Mouse (Mus musculus): Measurements from ENCODE around the gene Rps16. TPM values are rescaled to one million over a fixed set of nuclear protein-coding genes. Genes with fewer than 3 reads are reported as not detected.

The Rps16 gene
- polyA plus RNA-seq, 1 experiment from 2014 or later: 955 TPM

DNA sequence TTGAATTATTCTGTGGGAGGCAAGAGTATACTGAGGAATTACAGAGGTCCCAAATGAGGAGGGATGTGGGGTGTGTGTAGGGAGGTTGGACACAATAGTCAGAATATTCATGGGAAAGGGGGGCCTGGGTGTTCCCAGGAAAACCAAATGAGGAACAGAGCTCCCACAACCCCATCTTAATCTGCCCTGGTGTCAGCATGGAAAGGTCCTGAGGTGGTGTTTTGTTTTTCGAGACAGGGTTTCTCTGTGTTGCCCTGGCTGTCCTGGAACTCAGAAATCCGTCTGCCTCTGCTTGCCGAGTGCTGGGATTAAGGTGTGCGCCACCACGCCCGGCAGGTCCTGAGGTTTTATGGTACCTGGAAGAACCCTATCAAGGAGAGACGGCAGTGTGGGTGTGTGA, 8.0 kb downstream of the Rps16 start:
- peaks cover 16% of the 10 kb centered on the region for H3K36me3 ChIP-seq (ENCODE audit: control insufficient read depth, insufficient read depth, low read length)
- TF ChIP-seq EP300 (optimal IDR thresholded peaks at IDR 0.05): no peak
- no peak for TF ChIP-seq CTCF (IDR thresholded peaks at IDR 0.05; ENCODE audit: low read depth)
- H3K4me2 ChIP-seq (replicated peaks; ENCODE audit: low read depth): no peak overlapping the region
- DNase-seq (ENCODE audit: low spot score) (no peak), ATAC-seq (ENCODE audit: low FRiP score, low TSS enrichment) (peak; percentile 1; the same call in 1 of the 2 replicates)
- H3K4me1 ChIP-seq (replicated peaks; ENCODE audit: control insufficient read depth, insufficient read depth): peaks cover 9% of the 10 kb centered on the region
- WGBS: 41% methylated on average over 7 of the region's 7 CpGs
- no peak overlapping the region for H3K4me3 ChIP-seq (ENCODE audit: low read depth, low read length)
- H3K27ac ChIP-seq (replicated peaks): peak overlapping the region; percentile 76
- H3K9ac ChIP-seq (ENCODE audit: low read length): no peak overlapping the region
- H3K9me3 ChIP-seq (ENCODE audit: control insufficient read depth, low read length): no peaks in the 10 kb centered on the region
- H3K27me3 ChIP-seq (ENCODE audit: control insufficient read depth, insufficient read depth, low read length): no peaks in the 10 kb centered on the region

DNA sequence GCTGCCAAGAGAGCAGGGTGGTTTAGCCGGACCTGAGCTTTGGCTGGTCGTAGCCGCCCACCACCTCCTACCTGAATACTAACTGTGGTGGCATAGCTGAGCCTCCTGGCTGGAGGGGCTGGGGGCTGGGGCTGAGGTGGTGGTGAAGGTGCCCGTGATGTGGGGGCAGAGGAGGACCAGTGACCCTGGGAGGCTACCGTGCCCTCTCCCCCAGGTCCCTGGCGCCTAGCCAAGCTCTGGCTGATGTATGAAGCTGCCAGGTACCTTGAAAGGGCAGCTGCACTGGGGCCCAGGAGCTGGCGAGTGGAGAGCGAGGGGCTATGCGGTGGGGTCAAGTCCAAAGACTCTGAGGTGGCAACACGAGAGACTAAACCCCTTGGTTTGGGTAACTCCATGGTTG, 9.4 kb downstream of the Rps16 start:
- no peak for ATAC-seq (ENCODE audit: low FRiP score, low TSS enrichment)
- peaks cover 21% of the 10 kb centered on the region for H3K36me3 ChIP-seq (ENCODE audit: control insufficient read depth, insufficient read depth, low read length)
- 89% methylated on average over 10 of the region's 10 CpGs for WGBS

DNA sequence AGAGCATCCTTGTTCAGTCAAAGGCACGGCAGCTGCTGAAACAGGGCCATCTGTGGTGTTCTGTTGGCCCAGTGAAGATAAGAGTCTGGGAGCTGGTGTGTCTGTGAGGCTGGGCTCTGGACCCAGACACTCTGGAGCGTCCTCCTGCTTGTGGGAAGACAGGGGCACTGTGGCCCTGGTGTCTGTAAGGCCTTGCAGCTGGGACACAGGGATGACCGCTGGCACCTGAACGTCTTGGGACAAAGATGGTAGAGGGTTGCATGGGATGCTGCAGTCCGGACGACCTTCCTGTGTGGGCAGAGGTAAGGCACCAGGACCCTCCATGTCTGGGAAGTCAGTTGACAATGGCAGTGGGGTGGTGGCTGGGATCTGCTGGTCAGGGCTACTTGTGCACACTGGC, 9.8 kb downstream of the Rps16 start:
- peaks cover 9% of the 10 kb centered on the region for H3K4me1 ChIP-seq (replicated peaks; ENCODE audit: control insufficient read depth, insufficient read depth)
- H3K4me3 ChIP-seq (ENCODE audit: low read depth, low read length): no peak overlapping the region
- no peak overlapping the region for H3K9ac ChIP-seq (ENCODE audit: low read length)
- ATAC-seq (ENCODE audit: low FRiP score, low TSS enrichment) (no peak), DNase-seq (ENCODE audit: low spot score) (no peak)
- WGBS: 93% methylated on average over 6 of the region's 6 CpGs
- no peak for TF ChIP-seq CTCF (IDR thresholded peaks at IDR 0.05; ENCODE audit: low read depth)
- no peak for TF ChIP-seq EP300 (optimal IDR thresholded peaks at IDR 0.05)
- H3K4me2 ChIP-seq (replicated peaks; ENCODE audit: low read depth): no peak overlapping the region
- H3K27ac ChIP-seq (replicated peaks): no peak overlapping the region
- no peaks in the 10 kb centered on the region for H3K27me3 ChIP-seq (ENCODE audit: control insufficient read depth, insufficient read depth, low read length)
- H3K9me3 ChIP-seq (ENCODE audit: control insufficient read depth, low read length): no peaks in the 10 kb centered on the region
- H3K36me3 ChIP-seq (ENCODE audit: control insufficient read depth, insufficient read depth, low read length): peaks cover 25% of the 10 kb centered on the region

More for the DNA sequence above, 9.4 kb downstream of the Rps16 start:
- Histone ChIP-seq H3K9me3 (ENCODE audit: control insufficient read depth, low read length) (no peaks in the 10 kb centered on the region), H3K4me2 (replicated peaks; ENCODE audit: low read depth) (no peak overlapping the region), H3K27me3 (ENCODE audit: control insufficient read depth, insufficient read depth, low read length) (no peaks in the 10 kb centered on the region), H3K27ac (replicated peaks) (no peak overlapping the region), H3K4me3 (ENCODE audit: low read depth, low read length) (no peak overlapping the region), H3K4me1 (replicated peaks; ENCODE audit: control insufficient read depth, insufficient read depth) (peaks cover 9% of the 10 kb centered on the region), H3K9ac (ENCODE audit: low read length) (no peak overlapping the region)
- no peak for DNase-seq (ENCODE audit: low spot score)
- TF ChIP-seq CTCF (IDR thresholded peaks at IDR 0.05; ENCODE audit: low read depth) (no peak), EP300 (optimal IDR thresholded peaks at IDR 0.05) (no peak)

DNA sequence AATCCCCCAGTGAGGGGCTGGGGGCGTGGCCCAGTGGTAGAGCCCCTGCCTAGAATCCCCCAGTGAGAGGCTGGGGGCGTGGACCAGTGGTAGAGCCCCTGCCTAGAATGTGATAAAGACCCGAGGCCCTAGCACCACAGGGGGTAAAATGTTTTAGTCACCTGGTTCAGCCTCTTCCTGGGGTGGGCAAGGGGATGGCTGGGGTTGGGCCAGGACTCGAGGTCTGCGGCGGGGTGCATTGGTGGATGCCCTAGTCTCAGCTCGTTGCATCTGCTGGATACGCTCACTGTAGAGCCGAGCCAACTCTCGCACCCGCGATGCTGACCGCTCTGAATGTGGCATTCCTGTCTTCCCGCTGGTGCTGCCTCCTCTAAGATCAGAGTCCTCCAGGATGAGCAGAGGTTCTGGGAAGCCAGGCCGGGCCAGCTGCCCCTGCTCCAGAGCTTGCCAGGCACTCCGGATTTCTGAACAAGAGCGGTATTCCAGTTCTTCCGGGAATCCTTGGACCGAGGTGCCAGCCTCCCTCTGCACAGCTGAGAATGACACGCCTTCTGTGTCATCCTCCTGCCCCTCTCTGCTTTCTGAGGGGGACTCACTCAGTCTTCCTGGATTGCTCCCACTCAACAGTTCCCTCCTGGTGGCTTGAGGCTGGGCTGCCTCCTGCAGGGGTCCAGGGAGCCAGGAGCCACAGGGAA, 11.3 kb downstream of the Rps16 start:
- Histone ChIP-seq H3K4me1 (replicated peaks; ENCODE audit: control insufficient read depth, insufficient read depth) (peaks cover 9% of the 10 kb centered on the region), H3K4me2 (replicated peaks; ENCODE audit: low read depth) (no peak overlapping the region), H3K36me3 (ENCODE audit: control insufficient read depth, insufficient read depth, low read length) (peaks cover 25% of the 10 kb centered on the region), H3K27ac (replicated peaks) (no peak overlapping the region), H3K27me3 (ENCODE audit: control insufficient read depth, insufficient read depth, low read length) (no peaks in the 10 kb centered on the region), H3K9me3 (ENCODE audit: control insufficient read depth, low read length) (no peaks in the 10 kb centered on the region), H3K9ac (ENCODE audit: low read length) (no peak overlapping the region), H3K4me3 (ENCODE audit: low read depth, low read length) (no peak overlapping the region)
- TF ChIP-seq CTCF (IDR thresholded peaks at IDR 0.05; ENCODE audit: low read depth) (no peak), EP300 (optimal IDR thresholded peaks at IDR 0.05) (no peak)
- no peak for ATAC-seq (ENCODE audit: low FRiP score, low TSS enrichment)
- 93% methylated on average over 20 of the region's 20 CpGs for WGBS
- DNase-seq (ENCODE audit: low spot score): no peak

DNA sequence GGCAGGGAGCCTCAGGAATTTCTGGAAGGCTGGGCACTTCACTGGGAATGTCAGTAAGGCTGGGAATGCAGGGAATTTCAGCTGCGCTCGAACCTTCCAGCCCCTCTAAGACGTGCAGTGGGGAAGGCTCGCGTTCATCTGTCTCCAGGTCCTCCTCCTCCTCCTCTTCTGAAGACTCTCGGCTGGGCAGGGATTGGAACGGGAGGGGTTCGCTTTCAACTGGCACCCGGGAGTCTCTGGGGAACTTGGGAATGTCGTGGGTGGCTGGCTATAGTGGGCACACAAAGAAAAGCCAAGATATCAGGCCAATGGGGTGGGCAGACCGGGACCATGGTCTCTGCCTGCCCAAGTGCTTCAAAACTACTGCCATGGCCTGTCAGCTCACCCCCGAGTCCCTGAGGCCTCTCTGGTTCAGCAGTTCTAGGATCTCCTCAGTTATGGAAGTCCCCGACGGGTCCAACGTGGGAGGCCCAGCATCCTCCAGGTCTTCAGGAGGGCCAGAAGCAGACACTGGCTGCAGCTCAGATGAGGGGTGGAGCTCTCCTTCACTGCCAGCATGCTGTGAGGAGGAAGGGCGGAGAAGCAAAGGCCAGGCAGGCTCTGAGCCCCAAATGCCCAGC, 12.1 kb downstream of the Rps16 start:
- H3K9ac ChIP-seq (ENCODE audit: low read length): no peak overlapping the region
- no peak overlapping the region for H3K4me3 ChIP-seq (ENCODE audit: low read depth, low read length)
- peaks cover 4% of the 10 kb centered on the region; the same call in 1 of the 2 replicates for H3K4me1 ChIP-seq (replicated peaks; ENCODE audit: control insufficient read depth, insufficient read depth)
- DNase-seq (ENCODE audit: low spot score): no peak
- no peak overlapping the region for H3K27ac ChIP-seq (replicated peaks)
- 82% methylated on average over 16 of the region's 16 CpGs for WGBS
- no peak overlapping the region for H3K4me2 ChIP-seq (replicated peaks; ENCODE audit: low read depth)
- no peaks in the 10 kb centered on the region for H3K9me3 ChIP-seq (ENCODE audit: control insufficient read depth, low read length)
- no peak for TF ChIP-seq EP300 (optimal IDR thresholded peaks at IDR 0.05)
- TF ChIP-seq CTCF (IDR thresholded peaks at IDR 0.05; ENCODE audit: low read depth): no peak
- no peaks in the 10 kb centered on the region for H3K27me3 ChIP-seq (ENCODE audit: control insufficient read depth, insufficient read depth, low read length)
- no peak for ATAC-seq (ENCODE audit: low FRiP score, low TSS enrichment)
- peaks cover 26% of the 10 kb centered on the region for H3K36me3 ChIP-seq (ENCODE audit: control insufficient read depth, insufficient read depth, low read length)

DNA sequence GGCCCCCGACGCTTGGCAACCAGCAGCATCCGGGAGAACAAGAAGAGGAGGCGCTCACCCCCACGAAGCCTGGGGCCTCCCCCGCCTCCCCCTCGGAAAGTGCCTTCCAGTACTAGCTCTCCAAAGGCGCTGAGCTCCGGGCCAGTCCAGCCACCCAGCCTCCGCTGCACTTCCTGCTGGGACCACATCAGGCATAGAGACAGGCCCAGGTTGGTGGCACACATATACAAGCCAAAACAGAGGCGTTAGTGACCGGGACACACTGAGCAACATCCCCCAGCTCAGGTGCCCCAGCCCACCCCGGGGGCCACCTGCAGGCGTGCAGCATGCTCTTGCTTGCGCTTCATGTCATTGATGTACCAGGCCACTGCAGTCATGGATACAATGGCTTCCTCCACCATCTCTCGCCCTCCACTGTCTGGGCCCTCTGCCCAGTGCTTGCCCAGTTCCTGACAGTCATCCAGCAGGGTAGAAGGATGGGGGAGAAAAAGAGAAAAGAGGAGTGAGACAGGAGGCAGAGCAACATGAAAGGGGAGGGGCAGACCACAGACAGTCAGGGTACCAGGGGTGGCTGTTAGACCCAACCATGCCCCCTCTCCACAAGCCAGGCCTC, 17.3 kb downstream of the Rps16 start:
- Histone ChIP-seq H3K9ac (ENCODE audit: low read length) (no peak overlapping the region), H3K4me1 (replicated peaks; ENCODE audit: control insufficient read depth, insufficient read depth) (no peaks in the 10 kb centered on the region), H3K4me3 (ENCODE audit: low read depth, low read length) (no peak overlapping the region), H3K9me3 (ENCODE audit: control insufficient read depth, low read length) (no peaks in the 10 kb centered on the region), H3K27ac (replicated peaks) (no peak overlapping the region), H3K27me3 (ENCODE audit: control insufficient read depth, insufficient read depth, low read length) (no peaks in the 10 kb centered on the region), H3K36me3 (ENCODE audit: control insufficient read depth, insufficient read depth, low read length) (peaks cover 15% of the 10 kb centered on the region; the same call in 1 of the 2 replicates), H3K4me2 (replicated peaks; ENCODE audit: low read depth) (no peak overlapping the region)
- WGBS: 90% methylated on average over 16 of the region's 16 CpGs
- ATAC-seq (ENCODE audit: low FRiP score, low TSS enrichment): no peak
- no peak for DNase-seq (ENCODE audit: low spot score)
- TF ChIP-seq CTCF (IDR thresholded peaks at IDR 0.05; ENCODE audit: low read depth) (no peak), EP300 (optimal IDR thresholded peaks at IDR 0.05) (no peak)
